Comparison of ENCODE assay signal across 11 mouse cellular contexts in genomic region chr17:55963171-55963570, GRCm38 (mm10). TPM values are rescaled to one million over a fixed set of nuclear protein-coding genes. Genes with fewer than 3 reads are reported as not detected.
DNase-seq lines count a peak whose midpoint lies in the region; ATAC-seq lines count a peak whose summit lies in the region.
"Had no signal": no experiment of that assay in that cellular context is flagged by ENCODE, and none has a peak within 500 bp of the region (broad histone marks: within the 10 kb centered on the region; RNA-seq: fewer than 3 reads in every experiment).

No protein-coding gene starts in this region.

- peak; percentile 73 for DNase-seq in heart, embryonic 10.5 days (ENCODE audit: low spot score)
- DNase-seq in heart, postnatal 25 days (ENCODE audit: low spot score), result no peak
- DNase-seq in ovary, adult 18-20 months (ENCODE audit: low spot score), result peak; percentile 1
- DNase-seq in ovary, postnatal 10 days (ENCODE audit: low spot score), result no peak
- DNase-seq in hindbrain, embryonic 11.5 days (ENCODE audit: low spot score), result no peak
- DNase-seq in limb, embryonic 10.5 days (ENCODE audit: low spot score), result no peak
- DNase-seq: lung, adult 18-20 months had no signal

- WGBS in heart, embryonic 10.5 days, result 83% methylated on average over 14 of the region's 14 CpGs
- WGBS in hindbrain, embryonic 11.5 days, result 92% methylated on average over 14 of the region's 14 CpGs
- 92% methylated on average over 14 of the region's 14 CpGs for WGBS in limb, embryonic 10.5 days

- no peak overlapping the region for H3K4me3 ChIP-seq in heart, embryonic 10.5 days
- H3K4me3 ChIP-seq in hindbrain, embryonic 11.5 days (ENCODE audit: low read depth, low read length), result no peak overlapping the region
- no peak overlapping the region for H3K4me3 ChIP-seq in limb, embryonic 10.5 days

- H3K9ac ChIP-seq in hindbrain, embryonic 11.5 days (ENCODE audit: low read depth, low read length), result no peak overlapping the region
- H3K9ac ChIP-seq: hindbrain, embryonic 14.5 days had no signal

- H3K27ac ChIP-seq in heart, embryonic 10.5 days, result no peak overlapping the region
- H3K27ac ChIP-seq in hindbrain, embryonic 11.5 days (ENCODE audit: low read depth, low read length), result no peak overlapping the region
- H3K27ac ChIP-seq in limb, embryonic 10.5 days, result no peak overlapping the region
- H3K27ac ChIP-seq: hindbrain, embryonic 14.5 days had no signal

- H3K36me3 ChIP-seq in heart, embryonic 10.5 days, result peaks cover 66% of the 10 kb centered on the region
- H3K36me3 ChIP-seq in hindbrain, embryonic 11.5 days (ENCODE audit: control insufficient read depth, insufficient read depth, low read length), result peaks cover 3% of the 10 kb centered on the region; the same call in 1 of the 2 replicates
- peaks cover 74% of the 10 kb centered on the region for H3K36me3 ChIP-seq in limb, embryonic 10.5 days

- no peaks in the 10 kb centered on the region for H3K9me3 ChIP-seq in heart, embryonic 10.5 days
- H3K9me3 ChIP-seq in hindbrain, embryonic 11.5 days (ENCODE audit: control insufficient read depth, low read length), result no peaks in the 10 kb centered on the region
- H3K9me3 ChIP-seq in limb, embryonic 10.5 days (replicated peaks), result no peaks in the 10 kb centered on the region

- H3K4me1 ChIP-seq in heart, embryonic 10.5 days, result peaks cover 20% of the 10 kb centered on the region
- peaks cover 2% of the 10 kb centered on the region for H3K4me1 ChIP-seq in hindbrain, embryonic 11.5 days (replicated peaks; ENCODE audit: control insufficient read depth, insufficient read depth, low read length)
- peaks cover 14% of the 10 kb centered on the region for H3K4me1 ChIP-seq in limb, embryonic 10.5 days

- no peaks in the 10 kb centered on the region for H3K27me3 ChIP-seq in heart, embryonic 10.5 days (ENCODE audit: insufficient read depth, poor library complexity, severe bottlenecking)
- no peaks in the 10 kb centered on the region for H3K27me3 ChIP-seq in hindbrain, embryonic 11.5 days (ENCODE audit: control insufficient read depth, insufficient read depth, low read length)
- H3K27me3 ChIP-seq in limb, embryonic 10.5 days (ENCODE audit: low read depth, poor library complexity, severe bottlenecking), result no peaks in the 10 kb centered on the region

- no peak overlapping the region for H3K4me2 ChIP-seq in hindbrain, embryonic 11.5 days (replicated peaks; ENCODE audit: low read depth, low read length)
- H3K4me2 ChIP-seq: hindbrain, embryonic 14.5 days had no signal

- intact Hi-C loops in heart, postnatal 25 days (cut with DNase I), result no loop called here

- peak; percentile 19 for ATAC-seq in common myeloid progenitor, adult 5-6 weeks (replicated peaks; ENCODE audit: low read depth, poor library complexity, severe bottlenecking)
- ATAC-seq in megakaryocyte progenitor cell, adult 5-6 weeks (replicated peaks; ENCODE audit: poor library complexity), result peak; percentile 49
- no peak for ATAC-seq in hindbrain, embryonic 11.5 days (ENCODE audit: low FRiP score)

RNA-seq across cellular contexts. Expression of gene Yju2, which starts 4.3 kb away (rescaled TPM):
- 20.9 and 24.4 TPM in 2 replicates for polyA plus RNA-seq in heart, embryonic 10.5 days (2016; fragmentation: Nextera tagmentation; extraction: Ambion mirVana)
- 1 to 10 TPM; 9.6 to 9.7 TPM for total RNA-seq in heart, postnatal 25 days (2021)
- 23.9 and 28.4 TPM in 2 replicates for total RNA-seq in common myeloid progenitor, adult 5-6 weeks (2017)
- 7.4 and 11.0 TPM in 2 replicates for total RNA-seq in megakaryocyte progenitor cell, adult 5-6 weeks (2015)
- 21.8 and 23.3 TPM in 2 replicates for total RNA-seq in megakaryocyte progenitor cell, adult 5-6 weeks (2017)
- 21.3 and 22.4 TPM in 2 replicates for polyA plus RNA-seq in hindbrain, embryonic 11.5 days (2014; fragmentation: Nextera tagmentation; extraction: Ambion mirVana)
- 27.7 and 28.5 TPM in 2 replicates for polyA plus RNA-seq in limb, embryonic 10.5 days (2016; fragmentation: Nextera tagmentation; extraction: Ambion mirVana)

RNA-seq across cellular contexts. Expression of gene Shd, which starts 7.1 kb away (rescaled TPM):
- 11.3 and 15.2 TPM in 2 replicates for polyA plus RNA-seq in heart, embryonic 10.5 days (2016; fragmentation: Nextera tagmentation; extraction: Ambion mirVana)
- total RNA-seq in heart, postnatal 25 days (2021), result under 1 TPM; 0.49 to 0.92 TPM
- total RNA-seq in common myeloid progenitor, adult 5-6 weeks (2017), result not detected in 2 replicates
- 0.39 and 0.98 TPM in 2 replicates for total RNA-seq in megakaryocyte progenitor cell, adult 5-6 weeks (2015)
- total RNA-seq in megakaryocyte progenitor cell, adult 5-6 weeks (2017), result not detected in 2 replicates
- 95.2 and 102 TPM in 2 replicates for polyA plus RNA-seq in hindbrain, embryonic 11.5 days (2014; fragmentation: Nextera tagmentation; extraction: Ambion mirVana)
- polyA plus RNA-seq in limb, embryonic 10.5 days (2016; fragmentation: Nextera tagmentation; extraction: Ambion mirVana), result 23.6 and 39.7 TPM in 2 replicates
- total RNA-seq: monocyte, adult 5-6 weeks had no signal

RNA-seq across cellular contexts. Expression of gene Ebi3, which starts 10.7 kb away (rescaled TPM):
- 0.25 and 0.72 TPM in 2 replicates for polyA plus RNA-seq in heart, embryonic 10.5 days (2016; fragmentation: Nextera tagmentation; extraction: Ambion mirVana)
- total RNA-seq in heart, postnatal 25 days (2021), result under 1 TPM; 0.75 to 0.81 TPM
- 7.8 and 9.0 TPM in 2 replicates for total RNA-seq in common myeloid progenitor, adult 5-6 weeks (2017)
- total RNA-seq in megakaryocyte progenitor cell, adult 5-6 weeks (2015), result 14.4 and 20.5 TPM in 2 replicates
- total RNA-seq in megakaryocyte progenitor cell, adult 5-6 weeks (2017), result 13.8 and 17.7 TPM in 2 replicates
- 2.2 and 3.1 TPM in 2 replicates for polyA plus RNA-seq in hindbrain, embryonic 11.5 days (2014; fragmentation: Nextera tagmentation; extraction: Ambion mirVana)
- 0.90 and 1.1 TPM in 2 replicates for polyA plus RNA-seq in limb, embryonic 10.5 days (2016; fragmentation: Nextera tagmentation; extraction: Ambion mirVana)

RNA-seq across cellular contexts. Expression of gene Zfp119b, which starts 13.9 kb away (rescaled TPM):
- polyA plus RNA-seq in heart, embryonic 10.5 days (2016; fragmentation: Nextera tagmentation; extraction: Ambion mirVana), result 3.9 TPM in 2 replicates
- total RNA-seq in heart, postnatal 25 days (2021), result 1 to 10 TPM; 3.1 to 3.6 TPM
- 3.2 and 3.4 TPM in 2 replicates for total RNA-seq in common myeloid progenitor, adult 5-6 weeks (2017)
- total RNA-seq in megakaryocyte progenitor cell, adult 5-6 weeks (2015), result 3.8 and 5.5 TPM in 2 replicates
- 4.8 and 5.2 TPM in 2 replicates for total RNA-seq in megakaryocyte progenitor cell, adult 5-6 weeks (2017)
- polyA plus RNA-seq in hindbrain, embryonic 11.5 days (2014; fragmentation: Nextera tagmentation; extraction: Ambion mirVana), result 6.3 and 6.7 TPM in 2 replicates
- 3.9 and 5.0 TPM in 2 replicates for polyA plus RNA-seq in limb, embryonic 10.5 days (2016; fragmentation: Nextera tagmentation; extraction: Ambion mirVana)

RNA-seq across cellular contexts. Expression of gene Fsd1, which starts 23.1 kb away (rescaled TPM):
- polyA plus RNA-seq in heart, embryonic 10.5 days (2016; fragmentation: Nextera tagmentation; extraction: Ambion mirVana), result 8.4 and 23.2 TPM in 2 replicates
- under 1 TPM in 1 of 2 experiments, not detected in 1; 0.47 TPM for total RNA-seq in heart, postnatal 25 days (2021)
- total RNA-seq in common myeloid progenitor, adult 5-6 weeks (2017), result not detected in 2 replicates
- not detected in 2 replicates for total RNA-seq in megakaryocyte progenitor cell, adult 5-6 weeks (2015)
- total RNA-seq in megakaryocyte progenitor cell, adult 5-6 weeks (2017), result not detected in 2 replicates
- polyA plus RNA-seq in hindbrain, embryonic 11.5 days (2014; fragmentation: Nextera tagmentation; extraction: Ambion mirVana), result 65.0 and 66.5 TPM in 2 replicates
- polyA plus RNA-seq in limb, embryonic 10.5 days (2016; fragmentation: Nextera tagmentation; extraction: Ambion mirVana), result 44.0 and 56.6 TPM in 2 replicates
- total RNA-seq: monocyte, adult 5-6 weeks had no signal

Comparison
In these comparisons a context has a peak if more than half of its experiments do, and no peak if none do; other contexts are left out.
1. DNase-seq: peak in heart, embryonic 10.5 days (single experiment) and ovary, adult 18-20 months (single experiment); none in heart, postnatal 25 days (single experiment), ovary, postnatal 10 days (single experiment), hindbrain, embryonic 11.5 days (single experiment) and limb, embryonic 10.5 days (single experiment).